Mouse (Mus musculus) embryo, embryonic 11.5 days (tissue): ENCODE measurements at regions not wholly inside any gene's neighbourhood (a gene's known extent, or its start where the extent isn't known, plus 50 kb on each side); places are given as distances from the start of the nearest gene placed in this dataset.

Source experiments
- DNase-seq: peaks from one replicate; pipeline ENCODE4 v3.0.0-alpha.2; 2012; ENCODE audit warnings: low read depth, low spot score

- no peak for DNase-seq
Measured at GRCm38 (mm10) chr8:8562268-8562667, 98.8 kb downstream of the Efnb2 start.

GRCm38 (mm10) chr8:8558050-8558449 lies 103.0 kb downstream of the Efnb2 start:
- DNase-seq, result no peak

- DNase-seq, result no peak
Measured at GRCm38 (mm10) chr8:8556152-8556551, 104.9 kb downstream of the Efnb2 start.

GRCm38 (mm10) chr8:8554691-8555090 lies 106.4 kb downstream of the Efnb2 start:
- no peak for DNase-seq

GRCm38 (mm10) chr8:8552779-8553178 lies 108.3 kb downstream of the Efnb2 start:
- no peak for DNase-seq

GRCm38 (mm10) chr8:8536626-8537025 lies 124.4 kb downstream of the Efnb2 start:
- no peak for DNase-seq

- no peak for DNase-seq
Measured at GRCm38 (mm10) chr8:8534787-8535186, 126.3 kb downstream of the Efnb2 start.

- DNase-seq, result no peak
Measured at GRCm38 (mm10) chr8:8532907-8533306, 128.1 kb downstream of the Efnb2 start.

GRCm38 (mm10) chr8:8530540-8530939 lies 130.5 kb downstream of the Efnb2 start:
- DNase-seq, result no peak

GRCm38 (mm10) chr8:8521532-8521931 lies 139.5 kb downstream of the Efnb2 start:
- peak; percentile 13 for DNase-seq

- DNase-seq, result no peak
Measured at GRCm38 (mm10) chr8:8519772-8520191, 141.3 kb downstream of the Efnb2 start.

- DNase-seq, result no peak
Measured at GRCm38 (mm10) chr8:8517599-8517998, 143.4 kb downstream of the Efnb2 start.

- DNase-seq, result no peak
Measured at GRCm38 (mm10) chr8:8516272-8516671, 144.8 kb downstream of the Efnb2 start.

GRCm38 (mm10) chr8:8499921-8500320 lies 161.1 kb downstream of the Efnb2 start:
- no peak for DNase-seq

- DNase-seq, result no peak
Measured at GRCm38 (mm10) chr8:8498753-8499152, 162.3 kb downstream of the Efnb2 start.

GRCm38 (mm10) chr8:8495472-8495871 lies 165.6 kb downstream of the Efnb2 start:
- no peak for DNase-seq

- no peak for DNase-seq
Measured at GRCm38 (mm10) chr8:8494281-8494680, 166.8 kb downstream of the Efnb2 start.

GRCm38 (mm10) chr8:8491908-8492307 lies 169.1 kb downstream of the Efnb2 start:
- DNase-seq, result no peak

- DNase-seq, result no peak
Measured at GRCm38 (mm10) chr8:8489784-8490183, 171.3 kb downstream of the Efnb2 start.

- no peak for DNase-seq
Measured at GRCm38 (mm10) chr8:8488695-8489571, 172.1 kb downstream of the Efnb2 start.

GRCm38 (mm10) chr8:8488191-8488694 lies 172.8 kb downstream of the Efnb2 start:
- DNase-seq, result no peak

GRCm38 (mm10) chr8:8487706-8488105 lies 173.3 kb downstream of the Efnb2 start:
- no peak for DNase-seq

- DNase-seq, result no peak
Measured at GRCm38 (mm10) chr8:8486866-8487265, 174.2 kb downstream of the Efnb2 start.
